Mouse (Mus musculus) C2C12 (cell line): ENCODE data around the gene Tmem150a.

ENCODE experiments used
- CEBPB ChIP-seq: IDR thresholded peaks from one replicate; pipeline ENCODE4 v1.6.1; 2011; ENCODE audit warnings: low read depth, mild to moderate bottlenecking, control low read depth, moderate library complexity
- CTCF ChIP-seq: IDR thresholded peaks from one replicate; pipeline ENCODE4 v1.5.1; 2011; ENCODE audit not compliant: control insufficient read depth, insufficient read depth, insufficient read length
- MAX ChIP-seq: IDR thresholded peaks from one replicate; pipeline ENCODE4 v1.6.1; 2011; ENCODE audit warnings: mild to moderate bottlenecking, control low read depth
- MYOD1 ChIP-seq: IDR thresholded peaks from one replicate; pipeline ENCODE4 v1.6.1; 2011; ENCODE audit warnings: low read depth; ENCODE audit not compliant: control insufficient read depth, insufficient read length
- MYOG ChIP-seq: IDR thresholded peaks from one replicate; pipeline ENCODE4 v1.6.1; 2011; ENCODE audit not compliant: control insufficient read depth, insufficient read length; ENCODE audit errors: extremely low read depth
- USF1 ChIP-seq: IDR thresholded peaks from one replicate; pipeline ENCODE4 v1.6.1; 2011; ENCODE audit warnings: low read depth, mild to moderate bottlenecking, control low read depth, moderate library complexity

- no peak for TF ChIP-seq CTCF
- TF ChIP-seq USF1: no peak
- no peak for TF ChIP-seq CEBPB
- no peak for TF ChIP-seq MYOG
- TF ChIP-seq MAX: no peak
- no peak for TF ChIP-seq MYOD1
Observed at GRCm38 (mm10) chr6:72366304-72366703, 11.1 kb downstream of the Tmem150a start.
